Mouse (Mus musculus) C2C12 (cell line): ENCODE data around the gene Pnmt. TPM values are rescaled to one million over a fixed set of nuclear protein-coding genes. Genes with fewer than 3 reads are reported as not detected.
A peak's percentile ranks its signal among the peaks of the same experiment; 100 is the strongest.

ENCODE experiments used
- H3K27me3 ChIP-seq: one replicate; pipeline ENCODE4 v1.6.1; 2011; ENCODE audit not compliant: control insufficient read depth, insufficient read depth, insufficient read length
- H3K36me3 ChIP-seq: one replicate; pipeline ENCODE4 v1.6.1; 2011; ENCODE audit not compliant: control insufficient read depth, insufficient read depth
- H3K4me3 ChIP-seq: one replicate; pipeline ENCODE4 v1.5.1; 2011; ENCODE audit warnings: mild to moderate bottlenecking, control low read depth; ENCODE audit not compliant: poor library complexity, insufficient read depth, severe bottlenecking
- H3K79me2 ChIP-seq: one replicate; pipeline ENCODE4 v1.6.1; 2011; ENCODE audit not compliant: control insufficient read depth, insufficient read depth
- H3K79me3 ChIP-seq: one replicate; pipeline ENCODE4 v1.6.1; 2011; ENCODE audit warnings: low read depth, control low read depth
- H3ac ChIP-seq: one replicate; pipeline ENCODE3; 2011; ENCODE audit warnings: low read depth; ENCODE audit not compliant: control insufficient read depth, insufficient read length
- CEBPB ChIP-seq: IDR thresholded peaks from one replicate; pipeline ENCODE4 v1.6.1; 2011; ENCODE audit warnings: low read depth, mild to moderate bottlenecking, control low read depth, moderate library complexity
- CTCF ChIP-seq: IDR thresholded peaks from one replicate; pipeline ENCODE4 v1.5.1; 2011; ENCODE audit not compliant: control insufficient read depth, insufficient read depth, insufficient read length
- FOSL1 ChIP-seq: IDR thresholded peaks from one replicate; pipeline ENCODE4 v1.8.0; 2011; ENCODE audit warnings: mild to moderate bottlenecking, low read length; ENCODE audit not compliant: poor library complexity, insufficient read depth, severe bottlenecking
- MAX ChIP-seq: IDR thresholded peaks from one replicate; pipeline ENCODE4 v1.6.1; 2011; ENCODE audit warnings: mild to moderate bottlenecking, control low read depth
- MYOD1 ChIP-seq: IDR thresholded peaks from one replicate; pipeline ENCODE4 v1.6.1; 2011; ENCODE audit warnings: low read depth; ENCODE audit not compliant: control insufficient read depth, insufficient read length
- MYOG ChIP-seq: IDR thresholded peaks from one replicate; pipeline ENCODE4 v1.6.1; 2011; ENCODE audit not compliant: control insufficient read depth, insufficient read length; ENCODE audit errors: extremely low read depth
- USF1 ChIP-seq: IDR thresholded peaks from one replicate; pipeline ENCODE4 v1.6.1; 2011; ENCODE audit warnings: low read depth, mild to moderate bottlenecking, control low read depth, moderate library complexity
- polyA plus RNA-seq: library from polyadenylated mRNA; unstranded; fragments of >200 nt; fragmentation: generic; extraction: Trizol; gene quantifications from one replicate; pipeline ENCODE4 v1.2.1, GENCODE M21; 2012; ENCODE audit warnings: missing spikeins

Pnmt gene
- polyA plus RNA-seq, 1 experiment: 0.04 TPM

GRCm38 (mm10) chr11:98384721-98385637, 1.3 kb upstream of the Pnmt start:
- Histone ChIP-seq H3K79me3 (no peaks in the 10 kb centered on the region), H3K36me3 (no peaks in the 10 kb centered on the region), H3K4me3 (no peak overlapping the region), H3K27me3 (peaks cover 12% of the 10 kb centered on the region), H3K79me2 (no peaks in the 10 kb centered on the region), H3ac (no peak overlapping the region)
- no peak for TF ChIP-seq USF1
- TF ChIP-seq MYOD1: no peak
- TF ChIP-seq CEBPB: no peak
- no peak for TF ChIP-seq MAX
- no peak for TF ChIP-seq CTCF
- no peak for TF ChIP-seq FOSL1
- no peak for TF ChIP-seq MYOG

GRCm38 (mm10) chr11:98386596-98386995, 346 bp downstream of the Pnmt start:
- Histone ChIP-seq H3K79me3 (no peaks in the 10 kb centered on the region), H3K27me3 (peaks cover 20% of the 10 kb centered on the region), H3K4me3 (no peak overlapping the region), H3K36me3 (no peaks in the 10 kb centered on the region), H3K79me2 (no peaks in the 10 kb centered on the region), H3ac (no peak overlapping the region)
- no peak for TF ChIP-seq CEBPB
- no peak for TF ChIP-seq MAX
- TF ChIP-seq FOSL1: no peak
- no peak for TF ChIP-seq MYOD1
- TF ChIP-seq USF1: no peak
- no peak for TF ChIP-seq MYOG
- no peak for TF ChIP-seq CTCF

- Histone ChIP-seq H3K27me3 (peaks cover 20% of the 10 kb centered on the region), H3ac (no peak overlapping the region), H3K79me3 (no peaks in the 10 kb centered on the region), H3K36me3 (no peaks in the 10 kb centered on the region), H3K79me2 (no peaks in the 10 kb centered on the region), H3K4me3 (no peak overlapping the region)
- TF ChIP-seq CTCF (no peak), MYOD1 (no peak), CEBPB (no peak), FOSL1 (no peak), USF1 (no peak), MYOG (no peak), MAX (no peak)
Measured at GRCm38 (mm10) chr11:98387056-98387577, 867 bp downstream of the Pnmt start.

- no peaks in the 10 kb centered on the region for H3K79me2 ChIP-seq
- no peak for TF ChIP-seq MYOD1
- no peak for TF ChIP-seq CEBPB
- TF ChIP-seq USF1: no peak
- no peak for TF ChIP-seq MYOG
- TF ChIP-seq MAX: no peak
- TF ChIP-seq CTCF: no peak
- no peak for TF ChIP-seq FOSL1
- H3K4me3 ChIP-seq: no peak overlapping the region
- no peak overlapping the region for H3ac ChIP-seq
- peaks cover 20% of the 10 kb centered on the region for H3K27me3 ChIP-seq
- H3K79me3 ChIP-seq: no peaks in the 10 kb centered on the region
- no peaks in the 10 kb centered on the region for H3K36me3 ChIP-seq
Measured at GRCm38 (mm10) chr11:98388282-98388681, 2.0 kb downstream of the Pnmt start.

- Histone ChIP-seq H3K79me3 (no peaks in the 10 kb centered on the region), H3K27me3 (peaks cover 20% of the 10 kb centered on the region), H3K4me3 (no peak overlapping the region), H3ac (no peak overlapping the region), H3K79me2 (no peaks in the 10 kb centered on the region), H3K36me3 (no peaks in the 10 kb centered on the region)
- peak; percentile 30 for TF ChIP-seq CTCF
- TF ChIP-seq MYOD1: no peak
Measured at GRCm38 (mm10) chr11:98389221-98389780, 3.1 kb downstream of the Pnmt start.
